Comparison of ENCODE assay signal across 7 mouse cellular contexts in genomic region chr12:84053679-84054391, GRCm38 (mm10). TPM values are rescaled to one million over a fixed set of nuclear protein-coding genes. Genes with fewer than 3 reads are reported as not detected.
DNase-seq lines count a peak whose midpoint lies in the region; ATAC-seq and TF ChIP-seq lines count a peak whose summit lies in the region.

No protein-coding gene starts in this region.

- TF ChIP-seq CTCF in E14TG2a.4 (conservative IDR thresholded peaks at IDR 0.05; ENCODE audit: low read length): no peak
- TF ChIP-seq CTCF in kidney, adult 2 months (conservative IDR thresholded peaks at IDR 0.05; ENCODE audit: insufficient read depth, insufficient read length, low read depth, low read length): peak; percentile 43
- TF ChIP-seq CTCF in thymus, adult 2 months (IDR thresholded peaks at IDR 0.05; ENCODE audit: borderline replicate concordance, control insufficient read depth, extremely low read depth, insufficient read depth, low read length, poor library complexity): no peak

- in situ Hi-C loops in ES-E14 (cut with MboI; ENCODE audit: low sequenced_read_pairs in 2 of 2, unreplicated experiment in 2 of 2): no loop called here

- no peak for ATAC-seq in forebrain, embryonic 15.5 days (replicated peaks)

- H3K27me3 ChIP-seq in E14TG2a.4 (ENCODE audit: insufficient read depth, low read length): peaks cover 42% of the 10 kb centered on the region
- H3K27me3 ChIP-seq in forebrain, embryonic 15.5 days: peaks cover 14% of the 10 kb centered on the region; the same call in 1 of the 2 replicates
- no peaks in the 10 kb centered on the region for H3K27me3 ChIP-seq in kidney, adult 2 months (replicated peaks; ENCODE audit: control insufficient read depth, insufficient read depth, low read length)
- peaks cover 3% of the 10 kb centered on the region; the same call in 1 of the 2 replicates for H3K27me3 ChIP-seq in thymus, adult 2 months (ENCODE audit: control insufficient read depth, insufficient read depth, low read length)

- DNase-seq in ES-E14 (ENCODE audit: low read depth, low spot score): no peak
- peak; percentile 76 for DNase-seq in kidney, adult 2 months
- DNase-seq in lung, postnatal 14 days: peak; percentile 17
- DNase-seq in thymus, adult 2 months: no peak
- no peak for DNase-seq in frontal cortex, postnatal 25 days (ENCODE audit: low spot score in 2 of 2)

- H3K36me3 ChIP-seq in E14TG2a.4 (ENCODE audit: insufficient read depth, low read length): no peaks in the 10 kb centered on the region
- no peaks in the 10 kb centered on the region for H3K36me3 ChIP-seq in ES-E14 (ENCODE audit: control insufficient read depth, insufficient read depth, low read length, poor library complexity, severe bottlenecking)
- H3K36me3 ChIP-seq in forebrain, embryonic 15.5 days: no peaks in the 10 kb centered on the region
- no peaks in the 10 kb centered on the region for H3K36me3 ChIP-seq in kidney, adult 2 months (ENCODE audit: control insufficient read depth, insufficient read depth, low read length)
- H3K36me3 ChIP-seq in thymus, adult 2 months (ENCODE audit: control insufficient read depth, insufficient read depth, low read length): no peaks in the 10 kb centered on the region

- H3K9me3 ChIP-seq in E14TG2a.4 (ENCODE audit: low read length) (peaks cover 4% of the 10 kb centered on the region), ES-E14 (ENCODE audit: control insufficient read depth, insufficient read depth, low read depth, low read length) (no peaks in the 10 kb centered on the region)
- no peaks in the 10 kb centered on the region for H3K9me3 ChIP-seq in forebrain, embryonic 15.5 days

- 3% methylated on average over 41 of the region's 46 CpGs for WGBS in forebrain, embryonic 15.5 days
- WGBS in kidney, adult 2 months: 3% methylated on average over 41 of the region's 46 CpGs
- WGBS in thymus, adult 2 months: 4% methylated on average over 43 of the region's 46 CpGs

- no peak overlapping the region for H3K27ac ChIP-seq in ES-E14 (ENCODE audit: insufficient read depth, low read depth, low read length, poor library complexity, severe bottlenecking)
- H3K27ac ChIP-seq in forebrain, embryonic 15.5 days (replicated peaks): no peak overlapping the region
- peak overlapping the region; percentile 62; the same call in 1 of the 2 replicates for H3K27ac ChIP-seq in kidney, adult 2 months (ENCODE audit: insufficient read depth, low read depth, low read length)
- H3K27ac ChIP-seq in thymus, adult 2 months (ENCODE audit: control insufficient read depth, insufficient read depth, low read length): no peak overlapping the region

- peak overlapping the region; percentile 73 for H3K4me2 ChIP-seq in forebrain, embryonic 15.5 days (replicated peaks)

- peaks cover 45% of the 10 kb centered on the region for H3K4me1 ChIP-seq in E14TG2a.4 (replicated peaks; ENCODE audit: low read depth, low read length)
- no peaks in the 10 kb centered on the region for H3K4me1 ChIP-seq in ES-E14 (ENCODE audit: control insufficient read depth in 2 of 2, insufficient read depth in 2 of 2, low read length in 2 of 2, poor library complexity in 1 of 2)
- H3K4me1 ChIP-seq in forebrain, embryonic 15.5 days: peaks cover 6% of the 10 kb centered on the region
- peaks cover 3% of the 10 kb centered on the region; the same call in 1 of the 2 replicates for H3K4me1 ChIP-seq in kidney, adult 2 months (ENCODE audit: control insufficient read depth, insufficient read depth, low read length)
- H3K4me1 ChIP-seq in thymus, adult 2 months (replicated peaks; ENCODE audit: control insufficient read depth, insufficient read depth, low read length): no peaks in the 10 kb centered on the region; the same call in 1 of the 2 replicates

- peak overlapping the region; percentile 23; the same call in 1 of the 2 replicates for H3K9ac ChIP-seq in ES-E14 (ENCODE audit: insufficient read depth, low read depth, low read length, poor library complexity, severe bottlenecking)
- H3K9ac ChIP-seq in forebrain, embryonic 15.5 days (replicated peaks): peak overlapping the region; percentile 39

- peak overlapping the region; percentile 76 for H3K4me3 ChIP-seq in E14TG2a.4 (replicated peaks; ENCODE audit: low read length)
- H3K4me3 ChIP-seq in ES-E14 (ENCODE audit: insufficient read depth in 1 of 2, low read depth in 1 of 2, low read length in 2 of 2, poor library complexity in 1 of 2, severe bottlenecking in 1 of 2): peak overlapping the region; percentile 56
- peak overlapping the region; percentile 46 for H3K4me3 ChIP-seq in forebrain, embryonic 15.5 days
- H3K4me3 ChIP-seq in kidney, adult 2 months (ENCODE audit: insufficient read depth, low read depth, low read length): peak overlapping the region; percentile 69
- H3K4me3 ChIP-seq in thymus, adult 2 months (ENCODE audit: control insufficient read depth, insufficient read depth, low read length): no peak overlapping the region

- no peak for TF ChIP-seq POLR2A in kidney, adult 2 months (IDR thresholded peaks at IDR 0.05; ENCODE audit: low read depth, low read length)
- TF ChIP-seq POLR2A in thymus, adult 2 months (IDR thresholded peaks at IDR 0.05; ENCODE audit: control insufficient read depth, extremely low read depth, insufficient read depth, low read length, poor library complexity): no peak

TF ChIP-seq in ES-E14, 5 proteins besides CTCF, POLR2A, EP300 and RAD21:
- TF ChIP-seq ZC3H11A (IDR thresholded peaks at IDR 0.05; ENCODE audit: borderline replicate concordance, low read depth, low read length) (no peak), HCFC1 (IDR thresholded peaks at IDR 0.05; ENCODE audit: borderline replicate concordance, insufficient read depth, low read length) (0 out of 2 replicates have a peak, but pooled peaks have one; percentile 3)

RNA-seq across cellular contexts. Expression of gene Acot3, which starts 1.9 kb away (rescaled TPM):
- 0.27 and 0.32 TPM in 2 replicates for total RNA-seq in ES-E14 (2012; rRNA removed)
- 0.62 and 0.80 TPM in 2 replicates for polyA plus RNA-seq in forebrain, embryonic 15.5 days (2015; fragmentation: Nextera tagmentation; extraction: Ambion mirVana)
- 30.7 and 37.0 TPM in 2 replicates for polyA plus RNA-seq in kidney, adult 2 months (2012; rRNA removed)
- polyA plus RNA-seq in thymus, adult 2 months (2012; rRNA removed): not detected in 2 replicates

RNA-seq across cellular contexts. Expression of gene Gm49366, which starts 15.1 kb away (rescaled TPM):
- not detected in 2 replicates for total RNA-seq in ES-E14 (2012; rRNA removed)
- polyA plus RNA-seq in forebrain, embryonic 15.5 days (2015; fragmentation: Nextera tagmentation; extraction: Ambion mirVana): not detected in 2 replicates
- 0.35 TPM in 1 of 2 replicates, not detected in the other for polyA plus RNA-seq in kidney, adult 2 months (2012; rRNA removed)
- polyA plus RNA-seq in thymus, adult 2 months (2012; rRNA removed): not detected in 2 replicates

RNA-seq across cellular contexts. Expression of gene Acot5, which starts 15.3 kb away (rescaled TPM):
- total RNA-seq in ES-E14 (2012; rRNA removed): not detected in 2 replicates
- 0.32 TPM in 1 of 2 replicates, not detected in the other for polyA plus RNA-seq in forebrain, embryonic 15.5 days (2015; fragmentation: Nextera tagmentation; extraction: Ambion mirVana)
- 0.12 and 0.16 TPM in 2 replicates for polyA plus RNA-seq in kidney, adult 2 months (2012; rRNA removed)
- polyA plus RNA-seq in thymus, adult 2 months (2012; rRNA removed): 1.1 and 1.6 TPM in 2 replicates

RNA-seq across cellular contexts. Expression of gene Acot4, which starts 15.7 kb away (rescaled TPM):
- total RNA-seq in ES-E14 (2012; rRNA removed): 0.04 and 0.05 TPM in 2 replicates
- polyA plus RNA-seq in forebrain, embryonic 15.5 days (2015; fragmentation: Nextera tagmentation; extraction: Ambion mirVana): 0.27 and 0.41 TPM in 2 replicates
- polyA plus RNA-seq in kidney, adult 2 months (2012; rRNA removed): 47.8 and 63.5 TPM in 2 replicates
- 0.65 and 0.66 TPM in 2 replicates for polyA plus RNA-seq in thymus, adult 2 months (2012; rRNA removed)

RNA-seq across cellular contexts. Expression of gene Acot1, which starts 44.5 kb away (rescaled TPM):
- 10.2 and 19.3 TPM in 2 replicates for total RNA-seq in ES-E14 (2012; rRNA removed)
- 74.0 and 86.6 TPM in 2 replicates for polyA plus RNA-seq in forebrain, embryonic 15.5 days (2015; fragmentation: Nextera tagmentation; extraction: Ambion mirVana)
- polyA plus RNA-seq in kidney, adult 2 months (2012; rRNA removed): 67.8 and 73.1 TPM in 2 replicates
- 3.6 TPM in 2 replicates for polyA plus RNA-seq in thymus, adult 2 months (2012; rRNA removed)

Comparison
In these comparisons a context has a peak if more than half of its experiments do, and no peak if none do; other contexts are left out.
1. DNase-seq: peak in kidney, adult 2 months (single experiment) and lung, postnatal 14 days (single experiment); none in ES-E14 (single experiment), thymus, adult 2 months (single experiment) and frontal cortex, postnatal 25 days (0 of 2).
2. RNA of gene Acot3, which starts 1.9 kb away (polyA plus RNA-seq): 30.7 to 37.0 TPM in kidney, adult 2 months; 0.62 to 0.80 TPM in forebrain, embryonic 15.5 days and not detected in thymus, adult 2 months; every median in the first group is over 10 times any median in the second.